Mouse (Mus musculus): ENCODE measurements around the gene Olfr213.

GRCm38 (mm10) chr6:116514832-116515231 is 23.4 kb upstream of the Olfr213 start:
- no peak for TF ChIP-seq CTCF (IDR thresholded peaks at IDR 0.05; ENCODE audit: low read depth)
- TF ChIP-seq EP300 (IDR thresholded peaks at IDR 0.05; ENCODE audit: low read depth) = no peak
